Mouse (Mus musculus) gastrocnemius, adult 8-10 months (tissue): ENCODE measurements at regions not wholly inside any gene's neighbourhood (a gene's known extent, or its start where the extent isn't known, plus 50 kb on each side); places are given as distances from the start of the nearest gene placed in this dataset.

Experiments
- DNase-seq, 2 experiments: peaks; one replicate each; pipeline ENCODE4 v3.0.0; 2022; ENCODE audit warnings: low spot score in 2 of 2

DNA sequence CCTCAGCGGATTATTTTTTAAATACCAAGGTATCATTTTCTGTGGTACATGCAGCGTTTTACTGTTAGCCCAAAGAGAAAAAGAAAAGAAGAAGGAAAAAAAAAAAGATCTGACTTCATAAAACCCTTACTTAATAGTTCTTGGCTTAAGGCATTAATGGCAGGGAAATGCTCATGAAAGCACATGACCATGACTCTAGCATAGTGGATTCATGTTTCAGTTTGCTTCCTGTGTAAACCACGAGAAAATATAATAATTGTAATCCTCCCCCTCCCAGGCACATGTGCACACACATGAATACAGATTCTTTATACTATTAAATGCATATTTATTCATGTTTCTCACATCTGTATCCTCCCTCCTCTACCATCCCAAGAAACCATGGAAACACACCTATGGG is 486.9 kb upstream of the Gm9747 start:
- no peak for DNase-seq

DNA sequence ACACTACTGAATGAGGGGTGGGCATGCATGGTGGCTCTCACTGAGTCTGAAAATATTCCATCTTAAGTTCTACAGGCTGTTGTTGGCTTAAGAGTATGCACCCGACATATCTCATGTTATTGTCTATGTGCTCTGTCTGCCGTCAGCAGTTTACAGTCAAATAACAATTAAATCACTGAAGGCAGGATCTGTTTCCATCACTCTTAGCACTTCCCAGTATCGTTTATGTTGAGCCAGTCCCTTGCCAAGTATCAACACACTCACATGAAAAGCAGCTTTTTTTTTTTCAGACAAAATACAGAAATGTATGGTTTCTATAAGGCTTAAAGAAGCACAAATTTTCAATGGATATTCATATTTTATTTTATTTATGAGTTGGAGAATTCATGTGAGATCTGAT is 485.9 kb upstream of the Gm9747 start:
- no peak for DNase-seq

GRCm38 (mm10) chr1:81754067-81754466 is 478.8 kb upstream of the Gm9747 start:
- no peak for DNase-seq

- DNase-seq, result no peak
Measured at GRCm38 (mm10) chr1:81755281-81755680, 477.6 kb upstream of the Gm9747 start.

DNA sequence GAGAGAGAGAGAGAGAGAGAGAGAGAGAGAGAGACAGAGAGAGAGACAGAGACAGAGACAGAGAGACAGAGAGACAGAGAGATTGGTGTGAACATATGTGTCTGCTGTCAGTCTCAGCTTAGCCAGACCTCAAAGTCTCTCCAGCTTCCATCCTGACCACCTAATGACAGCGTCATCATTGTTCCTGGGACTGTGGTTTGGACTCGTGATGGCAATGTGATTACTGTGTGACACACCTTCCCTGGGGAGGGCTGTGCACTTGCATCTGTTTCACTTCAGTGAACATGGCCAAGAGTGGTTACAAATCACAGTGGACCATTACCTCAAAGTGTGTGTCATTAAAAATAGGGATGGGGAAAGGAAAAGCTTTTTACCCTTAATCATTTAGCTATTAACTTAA is 477.2 kb upstream of the Gm9747 start:
- DNase-seq, result no peak

DNA sequence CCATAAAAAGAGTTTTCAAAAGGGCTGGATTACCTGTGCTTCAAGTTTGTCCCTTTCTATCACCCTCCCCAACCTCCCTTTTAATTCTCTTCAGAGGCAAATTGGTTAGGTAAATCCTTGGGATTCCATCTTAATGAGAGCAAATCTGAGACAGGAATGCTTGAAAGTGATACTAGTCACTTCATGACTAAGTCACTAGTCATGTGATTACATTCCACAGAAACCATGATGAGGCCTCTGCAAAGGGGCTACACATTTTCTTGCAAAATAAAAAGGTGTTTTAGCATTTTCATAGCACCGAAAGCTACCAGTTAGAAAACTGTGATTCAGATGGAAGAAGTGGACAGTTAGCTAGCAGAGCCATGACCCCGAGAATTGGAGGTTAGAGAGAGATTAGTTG is 473.0 kb upstream of the Gm9747 start:
- no peak for DNase-seq

- no peak for DNase-seq
Measured at GRCm38 (mm10) chr1:81771704-81772103, 461.2 kb upstream of the Gm9747 start.

DNA sequence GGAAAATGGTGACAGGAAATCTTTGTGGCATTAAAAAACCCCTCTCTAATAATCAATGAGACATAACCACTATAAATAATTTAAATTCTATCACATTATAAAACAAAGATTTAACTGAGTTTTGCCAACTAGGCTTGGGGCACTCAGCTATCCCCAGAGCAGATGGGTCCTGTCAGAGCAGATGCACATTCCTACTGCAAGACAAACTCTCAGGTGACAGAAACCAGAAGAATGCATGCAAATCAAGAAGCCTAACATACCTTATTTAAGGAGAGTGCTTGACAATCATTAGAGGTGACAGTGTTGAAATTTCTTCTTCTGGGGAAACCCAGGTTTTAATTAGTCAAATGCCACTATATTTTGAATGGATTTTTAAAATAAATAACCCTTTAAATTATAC is 452.3 kb upstream of the Gm9747 start:
- DNase-seq, result no peak

DNA sequence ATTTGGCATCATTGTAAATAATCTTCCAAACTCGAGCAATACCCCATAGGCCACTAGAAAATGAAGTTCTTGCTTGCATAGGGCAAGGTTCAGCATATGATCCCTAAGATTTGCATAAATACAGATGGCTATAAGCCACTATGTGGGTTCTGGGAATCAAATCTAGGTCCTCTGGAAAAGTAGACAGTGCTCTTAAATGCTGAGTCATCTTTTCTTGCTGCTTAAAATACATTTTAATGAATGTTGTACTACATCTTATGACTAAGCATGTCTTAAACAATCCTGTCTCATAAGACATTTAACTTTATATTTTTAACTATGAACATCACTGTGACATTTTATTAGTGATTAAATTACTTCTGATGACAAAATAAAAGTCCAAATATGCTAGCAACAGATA is 448.6 kb upstream of the Gm9747 start:
- no peak for DNase-seq

DNA sequence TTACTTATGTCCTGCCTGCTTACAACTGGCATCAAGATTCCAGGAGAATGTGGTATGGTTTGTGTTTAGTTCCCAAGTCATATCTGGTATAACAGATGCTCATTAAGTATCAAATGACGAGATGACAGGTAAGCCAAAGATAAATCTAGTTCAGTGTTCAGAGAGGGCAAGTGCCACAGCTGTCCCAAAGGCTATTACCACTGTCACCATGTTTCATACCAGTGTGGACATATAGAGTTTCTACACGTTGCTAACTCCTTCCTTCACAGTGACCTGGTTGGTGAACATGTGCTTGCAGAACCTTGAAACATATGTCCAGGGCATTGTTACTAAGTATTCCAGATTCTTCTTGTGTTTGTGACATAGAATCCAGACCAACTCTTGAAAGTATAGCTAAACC is 438.1 kb upstream of the Gm9747 start:
- no peak for DNase-seq

- no peak for DNase-seq
Measured at GRCm38 (mm10) chr1:81795399-81795798, 437.5 kb upstream of the Gm9747 start.

DNA sequence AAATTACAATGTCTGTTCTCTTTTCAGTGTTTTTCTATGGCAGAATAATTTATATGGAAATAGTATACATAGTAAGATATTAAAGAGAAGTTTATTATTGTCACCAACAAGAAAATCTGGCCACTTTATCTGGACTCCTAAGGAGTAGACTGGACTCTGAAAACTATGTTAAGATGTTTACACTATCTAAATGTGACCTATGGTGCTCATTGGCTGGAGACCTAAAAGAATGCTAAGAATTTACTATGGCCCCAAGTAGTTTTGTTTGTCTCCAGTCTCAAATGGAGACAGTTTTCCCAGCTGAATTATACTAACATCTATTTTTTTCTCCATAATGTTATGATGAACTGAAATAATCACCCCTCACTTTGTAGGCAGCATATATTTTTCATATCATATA is 421.3 kb upstream of the Gm9747 start:
- DNase-seq, result no peak

DNA sequence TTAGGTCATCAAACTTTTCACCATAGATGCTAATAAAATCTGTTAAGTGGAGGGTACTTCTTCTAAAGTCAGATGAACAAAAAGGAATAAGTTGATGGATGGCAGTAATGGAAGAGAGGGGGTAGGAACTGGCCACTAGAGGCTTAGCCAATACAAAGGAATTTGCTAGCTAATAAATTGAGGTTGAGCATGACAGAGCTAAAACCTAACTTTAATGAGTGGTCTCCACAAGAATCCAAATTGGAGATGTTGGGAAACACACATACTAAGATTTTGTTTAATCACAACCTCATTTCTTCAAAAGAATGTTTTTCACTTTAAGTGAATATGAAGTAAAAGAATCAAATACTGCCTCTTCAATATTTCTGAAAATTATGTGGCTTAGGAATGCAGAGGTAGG is 414.0 kb upstream of the Gm9747 start:
- no peak for DNase-seq

- DNase-seq, result no peak
Measured at GRCm38 (mm10) chr1:81841966-81842365, 390.9 kb upstream of the Gm9747 start.

GRCm38 (mm10) chr1:81850462-81851144 is 382.3 kb upstream of the Gm9747 start:
- no peak for DNase-seq

GRCm38 (mm10) chr1:81859464-81859863 is 373.4 kb upstream of the Gm9747 start:
- no peak for DNase-seq

DNA sequence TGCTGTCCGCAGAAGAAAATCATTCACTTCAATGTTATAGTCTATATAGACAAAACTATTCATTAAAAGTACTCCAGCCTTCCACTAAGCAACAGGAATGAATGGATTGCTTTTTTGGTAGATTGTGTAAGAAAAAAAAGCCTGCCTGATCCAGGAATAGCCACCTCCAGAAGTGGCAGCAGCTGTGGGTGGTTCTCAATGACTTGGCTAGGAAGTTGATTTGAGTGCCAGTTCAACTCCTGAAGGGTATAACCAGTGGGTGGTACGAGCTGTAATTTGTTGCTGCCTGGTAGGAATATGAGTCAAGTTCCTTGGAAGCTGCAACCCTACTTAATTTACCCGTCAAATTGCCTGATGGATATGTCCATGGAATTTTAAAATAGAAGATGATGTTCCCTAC is 368.3 kb upstream of the Gm9747 start:
- DNase-seq, result no peak

DNA sequence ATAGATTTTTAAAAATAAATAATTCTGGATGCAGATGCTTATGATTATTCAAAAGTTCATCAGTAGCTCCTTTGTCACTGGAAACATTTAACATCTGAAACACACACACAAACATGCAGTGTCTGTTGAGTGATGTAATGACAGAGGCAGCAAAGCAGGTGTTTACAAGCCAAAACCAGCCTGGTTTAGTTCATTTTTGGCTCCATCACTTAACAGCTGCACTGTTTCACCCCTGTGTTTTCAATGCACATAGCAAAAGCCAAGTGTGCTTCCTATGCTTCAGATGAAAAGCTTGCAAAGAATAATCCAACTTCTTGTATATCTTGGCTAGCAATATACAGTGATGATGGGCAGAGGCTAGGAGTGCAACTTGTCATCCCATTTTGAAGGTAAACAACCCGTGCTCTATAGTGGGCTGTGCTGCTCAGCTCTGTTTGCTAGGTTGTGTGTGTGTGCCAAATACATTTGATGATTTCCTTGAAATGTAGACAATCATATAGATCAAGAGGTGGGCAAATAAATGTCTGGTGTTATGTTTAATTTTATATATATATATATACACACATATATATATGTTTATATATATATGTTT is 345.9 kb upstream of the Gm9747 start:
- no peak for DNase-seq

- peak; percentile 62 to 77 for DNase-seq
Measured at GRCm38 (mm10) chr1:81897241-81897640, 335.7 kb upstream of the Gm9747 start.

- no peak for DNase-seq
Measured at GRCm38 (mm10) chr1:81900843-81901242, 332.1 kb upstream of the Gm9747 start.

- no peak for DNase-seq
Measured at GRCm38 (mm10) chr1:81904056-81904455, 328.9 kb upstream of the Gm9747 start.

GRCm38 (mm10) chr1:81912607-81913006 is 320.3 kb upstream of the Gm9747 start:
- no peak for DNase-seq

DNA sequence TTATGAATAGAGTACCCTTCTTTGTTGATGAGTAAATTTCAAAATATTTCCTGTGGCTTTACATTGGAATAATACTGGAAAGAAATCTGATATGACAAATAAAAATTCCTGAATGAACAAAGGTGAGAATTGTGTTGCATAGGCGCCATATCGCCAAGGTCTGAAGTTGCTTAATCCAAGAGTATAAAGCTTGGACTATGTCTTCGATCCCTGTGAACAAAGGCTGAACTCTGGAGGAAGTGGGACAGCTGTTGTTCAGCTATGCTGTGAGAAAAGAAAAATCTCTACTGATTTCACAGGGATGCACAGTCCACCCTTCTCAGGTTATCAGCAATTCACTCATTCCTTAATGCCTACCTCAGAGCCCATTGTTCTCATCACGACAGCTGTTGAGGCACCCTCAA is 319.3 kb upstream of the Gm9747 start:
- no peak for DNase-seq

GRCm38 (mm10) chr1:81916840-81917239 is 316.1 kb upstream of the Gm9747 start:
- no peak for DNase-seq
